Mouse (Mus musculus) forebrain, embryonic 12.5 days (tissue): ENCODE results near the gene Olfr32. TPM values are rescaled to one million over a fixed set of nuclear protein-coding genes. Genes with fewer than 3 reads are reported as not detected.
"Not testable (repeated sequence)": the region's sequence is repeated elsewhere in the genome, so short reads cannot be mapped to it uniquely, and the experiment has no call there.

ENCODE experiments used
- ATAC-seq: fragments of 200-750 bp; cut with Nextera tagmentation; 2 replicates; pipeline ENCODE4 v1.8.0; 2017; ENCODE audit warnings: moderate TSS enrichment; ENCODE audit not compliant: low FRiP score
- H3K27ac ChIP-seq: fragments of 300-500 bp; sonication (generic); 2 replicates; pipeline ENCODE4 v1.5.1; 2016; ENCODE audit warnings: mild to moderate bottlenecking
- H3K27me3 ChIP-seq: fragments of 300-500 bp; sonication (generic); 2 replicates; pipeline ENCODE4 v1.6.1; 2016; ENCODE audit warnings: mild to moderate bottlenecking
- H3K36me3 ChIP-seq: fragments of 300-500 bp; sonication (generic); replicated peaks from 2 replicates; pipeline ENCODE4 v1.6.1; 2016; ENCODE audit warnings: mild to moderate bottlenecking
- H3K4me1 ChIP-seq: fragments of 300-500 bp; sonication (generic); 2 replicates; pipeline ENCODE4 v1.6.1; 2016
- H3K4me2 ChIP-seq: fragments of 300-500 bp; sonication (generic); 2 replicates; pipeline ENCODE4 v1.6.1; 2016; ENCODE audit warnings: mild to moderate bottlenecking, moderate library complexity
- H3K4me3 ChIP-seq: fragments of 300-500 bp; sonication (generic); replicated peaks from 2 replicates; pipeline ENCODE4 v1.5.1; 2016; ENCODE audit warnings: mild to moderate bottlenecking
- H3K9ac ChIP-seq: fragments of 300-500 bp; sonication (generic); 2 replicates; pipeline ENCODE4 v1.6.1; 2016; ENCODE audit warnings: mild to moderate bottlenecking
- H3K9me3 ChIP-seq: fragments of 300-500 bp; sonication (generic); 2 replicates; pipeline ENCODE4 v1.6.1; 2016
- WGBS: fragments of 180-500 bp; shearing (Covaris S2); methylation state at CpG from one replicate; pipeline ENCODE4 v1.1.7; 2016; 5-methylcytosine and 5-hydroxymethylcytosine counted together
- polyA plus RNA-seq: library from polyadenylated mRNA; unstranded; fragments of >200 nt; fragmentation: Nextera tagmentation; extraction: Ambion mirVana; gene quantifications from 2 replicates; pipeline ENCODE4 v1.2.1, GENCODE M21; 2016

Olfr32 gene
- 0.10 TPM in 1 of 2 replicates, not detected in the other for polyA plus RNA-seq

GRCm38 (mm10) chr2:90142196-90142595, at the start of gene Olfr32:
TSS of gene Olfr32 (minus strand) at chr2:90142296.
- Histone ChIP-seq H3K27me3 (no peaks in the 10 kb centered on the region), H3K9ac (no peak within 1 kb of the TSS), H3K4me3 (no peak within 1 kb of the TSS), H3K27ac (no peak within 1 kb of the TSS), H3K36me3 (no peaks in the 10 kb centered on the region), H3K9me3 (0 out of 2 replicates have a peak, but pooled peaks cover 5% of the 10 kb centered on the region), H3K4me1 (no peaks in the 10 kb centered on the region), H3K4me2 (no peak within 1 kb of the TSS)
- ATAC-seq: no peak

GRCm38 (mm10) chr2:90187082-90187481, 45.0 kb upstream of the Olfr32 start:
- not testable (repeated sequence) for H3K9ac ChIP-seq, H3K4me1 ChIP-seq, H3K4me3 ChIP-seq, ATAC-seq, H3K9me3 ChIP-seq, H3K27ac ChIP-seq, H3K4me2 ChIP-seq, H3K27me3 ChIP-seq, H3K36me3 ChIP-seq
- no CpG with 5 or more reads among the region's 5 CpGs for WGBS

- H3K4me2 ChIP-seq, H3K27me3 ChIP-seq, H3K4me1 ChIP-seq, H3K36me3 ChIP-seq, H3K9ac ChIP-seq, H3K4me3 ChIP-seq, H3K9me3 ChIP-seq, H3K27ac ChIP-seq, ATAC-seq: not testable (repeated sequence)
- WGBS: no CpG with 5 or more reads among the region's 4 CpGs
Measured at GRCm38 (mm10) chr2:90186082-90186481, 44.0 kb upstream of the Olfr32 start.

GRCm38 (mm10) chr2:90153916-90154315, 11.8 kb upstream of the Olfr32 start:
- Histone ChIP-seq H3K27me3 (no peaks in the 10 kb centered on the region), H3K9ac (no peak overlapping the region), H3K4me3 (no peak overlapping the region), H3K27ac (no peak overlapping the region), H3K36me3 (no peaks in the 10 kb centered on the region), H3K9me3 (no peaks in the 10 kb centered on the region), H3K4me1 (no peaks in the 10 kb centered on the region), H3K4me2 (no peak overlapping the region)
- ATAC-seq: no peak
- WGBS: 91% methylated on average over 9 of the region's 9 CpGs

- Histone ChIP-seq H3K9ac (no peak within 1 kb of the TSS), H3K9me3 (no peaks in the 10 kb centered on the region), H3K4me1 (no peaks in the 10 kb centered on the region), H3K4me3 (no peak within 1 kb of the TSS), H3K27ac (no peak within 1 kb of the TSS), H3K4me2 (no peak within 1 kb of the TSS), H3K27me3 (no peaks in the 10 kb centered on the region), H3K36me3 (no peaks in the 10 kb centered on the region)
- WGBS: 90% methylated on average over 3 of the region's 3 CpGs
- no peak for ATAC-seq
Measured at GRCm38 (mm10) chr2:90152991-90153390, 10.9 kb upstream of the Olfr32 start, which contains the start of gene Olfr1270. TSS of gene Olfr1270 (minus strand) at chr2:90153091.

GRCm38 (mm10) chr2:90121312-90121711, 20.8 kb downstream of the Olfr32 start, which contains the start of gene Olfr1269:
TSS of gene Olfr1269 (minus strand) at chr2:90121412.
- 85% methylated on average over 1 of the region's 1 CpGs for WGBS
- Histone ChIP-seq H3K4me1 (no peaks in the 10 kb centered on the region), H3K4me3 (no peak within 1 kb of the TSS), H3K4me2 (no peak within 1 kb of the TSS), H3K9ac (no peak within 1 kb of the TSS), H3K9me3 (no peaks in the 10 kb centered on the region), H3K27me3 (no peaks in the 10 kb centered on the region), H3K36me3 (no peaks in the 10 kb centered on the region), H3K27ac (no peak within 1 kb of the TSS)
- ATAC-seq: no peak

Other genes with a start within 250 kb of the Olfr32 start
- gene Olfr1258, start 215.0 kb downstream of the Olfr32 start, polyA plus RNA-seq: not detected in 2 replicates
- gene Olfr1259, start 193.6 kb downstream of the Olfr32 start, polyA plus RNA-seq: not detected in 2 replicates
- gene Olfr1260, start 168.0 kb downstream of the Olfr32 start, polyA plus RNA-seq: not detected in 2 replicates
- gene Olfr1261, start 151.1 kb downstream of the Olfr32 start, polyA plus RNA-seq: not detected in 2 replicates
- gene Olfr1262, start 142.2 kb downstream of the Olfr32 start, polyA plus RNA-seq: not detected in 2 replicates
- not detected in 2 replicates for gene Olfr1263, start 130.2 kb downstream of the Olfr32 start, polyA plus RNA-seq
- gene Olfr1264, start 116.7 kb downstream of the Olfr32 start, polyA plus RNA-seq: not detected in 2 replicates
- not detected in 2 replicates for gene Olfr1265, start 107.0 kb downstream of the Olfr32 start, polyA plus RNA-seq
- not detected in 2 replicates for gene Olfr140, start 78.7 kb downstream of the Olfr32 start, polyA plus RNA-seq
- not detected in 2 replicates for gene Olfr1269, start 20.9 kb downstream of the Olfr32 start, polyA plus RNA-seq
- gene Olfr1270, start 10.8 kb upstream of the Olfr32 start, polyA plus RNA-seq: not detected in 2 replicates
- gene Olfr1506, start 82.2 kb upstream of the Olfr32 start, polyA plus RNA-seq: not detected in 2 replicates
- gene Olfr142, start 115.3 kb upstream of the Olfr32 start, polyA plus RNA-seq: not detected in 2 replicates
- gene Olfr1271, start 128.7 kb upstream of the Olfr32 start, polyA plus RNA-seq: 0.03 and 0.08 TPM in 2 replicates
- not detected in 2 replicates for gene Olfr1272, start 150.5 kb upstream of the Olfr32 start, polyA plus RNA-seq
- gene Gm13769, start 179.9 kb upstream of the Olfr32 start, polyA plus RNA-seq: not detected in 2 replicates